Mouse (Mus musculus): Measurements from ENCODE around the gene Rad51b. TPM values are rescaled to one million over a fixed set of nuclear protein-coding genes. Genes with fewer than 3 reads are reported as not detected.

Gene Rad51b
- polyA plus RNA-seq, 1 experiment from 2014 or later, result 6.5 TPM

- WGBS, result 79% methylated on average over 2 of the region's 2 CpGs
- H3K36me3 ChIP-seq (ENCODE audit: control insufficient read depth, insufficient read depth, low read length), result no peaks in the 10 kb centered on the region
- H3K27me3 ChIP-seq (ENCODE audit: control insufficient read depth, insufficient read depth, low read length), result no peaks in the 10 kb centered on the region
- H3K4me2 ChIP-seq (replicated peaks; ENCODE audit: low read depth, low read length), result no peak overlapping the region
- no peak overlapping the region for H3K27ac ChIP-seq (ENCODE audit: low read depth, low read length)
- H3K9ac ChIP-seq (ENCODE audit: low read depth, low read length), result no peak overlapping the region
- no peak for DNase-seq (ENCODE audit: low spot score)
- ATAC-seq (ENCODE audit: low FRiP score), result no peak
- H3K4me3 ChIP-seq (ENCODE audit: low read depth, low read length), result no peak overlapping the region
- peaks cover 4% of the 10 kb centered on the region; the same call in 1 of the 2 replicates for H3K4me1 ChIP-seq (replicated peaks; ENCODE audit: control insufficient read depth, insufficient read depth, low read length)
- H3K9me3 ChIP-seq (ENCODE audit: control insufficient read depth, low read length), result no peaks in the 10 kb centered on the region
Measured at GRCm38 (mm10) chr12:79597786-79598185, 300.7 kb downstream of the Rad51b start.

DNA sequence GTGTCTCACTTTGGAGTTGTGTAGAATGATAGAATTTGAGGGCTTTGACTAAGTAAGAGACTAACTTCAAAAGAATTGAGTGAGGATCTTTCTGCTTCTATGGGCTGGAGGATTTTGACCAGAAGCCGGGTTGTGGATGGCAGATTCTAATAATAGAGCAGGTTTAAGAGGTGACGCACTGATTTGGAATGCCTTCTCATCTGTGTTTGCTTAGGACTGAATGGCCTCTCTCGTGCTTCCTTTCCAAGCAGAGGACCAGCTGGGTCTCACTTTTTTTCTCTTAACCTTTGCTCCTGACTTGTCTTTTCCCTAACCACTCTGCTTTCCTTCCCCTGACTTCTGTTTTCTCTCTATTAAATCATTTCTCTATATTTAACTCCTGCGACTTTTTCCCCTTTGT is 301.4 kb downstream of the Rad51b start:
- Histone ChIP-seq H3K9ac (ENCODE audit: low read depth, low read length) (no peak overlapping the region), H3K4me3 (ENCODE audit: low read depth, low read length) (no peak overlapping the region), H3K27ac (ENCODE audit: low read depth, low read length) (no peak overlapping the region), H3K9me3 (ENCODE audit: control insufficient read depth, low read length) (no peaks in the 10 kb centered on the region), H3K4me1 (replicated peaks; ENCODE audit: control insufficient read depth, insufficient read depth, low read length) (peaks cover 4% of the 10 kb centered on the region; the same call in 1 of the 2 replicates), H3K4me2 (replicated peaks; ENCODE audit: low read depth, low read length) (no peak overlapping the region), H3K36me3 (ENCODE audit: control insufficient read depth, insufficient read depth, low read length) (no peaks in the 10 kb centered on the region), H3K27me3 (ENCODE audit: control insufficient read depth, insufficient read depth, low read length) (no peaks in the 10 kb centered on the region)
- ATAC-seq (ENCODE audit: low FRiP score), result no peak
- 50% methylated on average over 4 of the region's 4 CpGs for WGBS
- DNase-seq (ENCODE audit: low spot score), result no peak

- Histone ChIP-seq H3K4me1 (replicated peaks; ENCODE audit: control insufficient read depth, insufficient read depth, low read length) (peaks cover 4% of the 10 kb centered on the region; the same call in 1 of the 2 replicates), H3K27me3 (ENCODE audit: control insufficient read depth, insufficient read depth, low read length) (no peaks in the 10 kb centered on the region), H3K36me3 (ENCODE audit: control insufficient read depth, insufficient read depth, low read length) (no peaks in the 10 kb centered on the region), H3K27ac (ENCODE audit: low read depth, low read length) (no peak overlapping the region), H3K4me2 (replicated peaks; ENCODE audit: low read depth, low read length) (no peak overlapping the region), H3K9me3 (ENCODE audit: control insufficient read depth, low read length) (no peaks in the 10 kb centered on the region), H3K4me3 (ENCODE audit: low read depth, low read length) (no peak overlapping the region), H3K9ac (ENCODE audit: low read depth, low read length) (no peak overlapping the region)
- ATAC-seq (ENCODE audit: low FRiP score) (no peak), DNase-seq (ENCODE audit: low spot score) (no peak)
- WGBS, result 77% methylated on average over 2 of the region's 2 CpGs
Measured at GRCm38 (mm10) chr12:79598901-79599300, 301.8 kb downstream of the Rad51b start.

DNA sequence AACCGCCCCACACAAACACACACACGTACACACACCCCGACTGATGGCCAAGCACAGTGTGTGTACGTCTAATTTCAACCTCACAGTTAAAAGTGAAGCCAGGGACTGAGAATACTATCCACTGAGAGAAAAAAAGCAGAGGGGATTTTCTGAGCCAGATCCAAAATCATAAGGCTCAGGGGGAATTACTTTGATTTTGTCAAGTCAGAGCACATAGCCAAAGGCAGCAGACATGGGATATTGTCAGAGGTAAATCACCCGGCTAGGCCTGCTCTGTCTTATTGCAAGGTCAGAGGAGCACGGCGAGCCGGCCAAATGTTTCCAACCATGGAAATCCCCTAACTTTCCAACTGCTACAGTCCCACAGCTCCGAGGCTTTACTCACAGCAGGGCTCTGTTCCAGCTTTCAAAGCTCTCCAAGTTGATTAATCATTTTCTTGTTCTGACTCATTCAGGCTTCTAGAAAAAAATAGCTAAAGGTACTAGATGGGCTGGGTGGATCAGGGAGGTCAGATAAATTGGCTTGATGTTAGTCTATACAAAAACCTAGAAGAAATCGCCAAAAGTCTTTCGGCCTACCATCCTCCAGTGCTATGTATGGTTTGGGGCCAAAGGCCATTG is 303.2 kb downstream of the Rad51b start:
- H3K9me3 ChIP-seq (ENCODE audit: control insufficient read depth, low read length), result no peaks in the 10 kb centered on the region
- no peak overlapping the region for H3K27ac ChIP-seq (ENCODE audit: low read depth, low read length)
- H3K36me3 ChIP-seq (ENCODE audit: control insufficient read depth, insufficient read depth, low read length), result no peaks in the 10 kb centered on the region
- H3K4me2 ChIP-seq (replicated peaks; ENCODE audit: low read depth, low read length), result no peak overlapping the region
- WGBS, result 44% methylated on average over 11 of the region's 11 CpGs
- no peak overlapping the region for H3K9ac ChIP-seq (ENCODE audit: low read depth, low read length)
- ATAC-seq (ENCODE audit: low FRiP score) (no peak), DNase-seq (ENCODE audit: low spot score) (no peak)
- H3K4me3 ChIP-seq (ENCODE audit: low read depth, low read length), result no peak overlapping the region
- H3K4me1 ChIP-seq (replicated peaks; ENCODE audit: control insufficient read depth, insufficient read depth, low read length), result peaks cover 4% of the 10 kb centered on the region; the same call in 1 of the 2 replicates
- no peaks in the 10 kb centered on the region for H3K27me3 ChIP-seq (ENCODE audit: control insufficient read depth, insufficient read depth, low read length)

DNA sequence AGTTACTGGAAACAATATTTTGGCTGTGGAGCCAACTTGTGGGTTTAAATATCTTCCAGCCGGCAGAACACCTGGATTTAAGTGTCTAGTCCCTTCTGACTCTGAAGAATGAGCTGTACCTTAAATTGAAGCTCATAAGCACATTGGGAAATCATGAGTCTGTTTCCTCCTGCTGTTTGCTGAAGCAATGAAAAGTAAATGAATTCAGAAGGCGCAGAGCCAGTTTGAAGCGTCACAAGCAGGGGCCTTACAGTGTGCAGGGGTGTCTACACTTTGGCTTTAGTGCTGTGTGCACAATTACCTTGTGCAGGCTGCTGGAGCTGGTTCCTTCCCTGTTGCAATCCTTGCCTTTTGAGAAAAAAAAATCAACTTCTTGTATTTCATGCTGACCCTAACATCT is 305.6 kb downstream of the Rad51b start:
- H3K9me3 ChIP-seq (ENCODE audit: control insufficient read depth, low read length), result no peaks in the 10 kb centered on the region
- H3K4me1 ChIP-seq (replicated peaks; ENCODE audit: control insufficient read depth, insufficient read depth, low read length), result peaks cover 4% of the 10 kb centered on the region; the same call in 1 of the 2 replicates
- 83% methylated on average over 3 of the region's 3 CpGs for WGBS
- H3K4me2 ChIP-seq (replicated peaks; ENCODE audit: low read depth, low read length), result no peak overlapping the region
- H3K36me3 ChIP-seq (ENCODE audit: control insufficient read depth, insufficient read depth, low read length), result no peaks in the 10 kb centered on the region
- no peak for DNase-seq (ENCODE audit: low spot score)
- no peak overlapping the region for H3K27ac ChIP-seq (ENCODE audit: low read depth, low read length)
- H3K9ac ChIP-seq (ENCODE audit: low read depth, low read length), result no peak overlapping the region
- ATAC-seq (ENCODE audit: low FRiP score), result no peak
- H3K27me3 ChIP-seq (ENCODE audit: control insufficient read depth, insufficient read depth, low read length), result no peaks in the 10 kb centered on the region
- no peak overlapping the region for H3K4me3 ChIP-seq (ENCODE audit: low read depth, low read length)

DNA sequence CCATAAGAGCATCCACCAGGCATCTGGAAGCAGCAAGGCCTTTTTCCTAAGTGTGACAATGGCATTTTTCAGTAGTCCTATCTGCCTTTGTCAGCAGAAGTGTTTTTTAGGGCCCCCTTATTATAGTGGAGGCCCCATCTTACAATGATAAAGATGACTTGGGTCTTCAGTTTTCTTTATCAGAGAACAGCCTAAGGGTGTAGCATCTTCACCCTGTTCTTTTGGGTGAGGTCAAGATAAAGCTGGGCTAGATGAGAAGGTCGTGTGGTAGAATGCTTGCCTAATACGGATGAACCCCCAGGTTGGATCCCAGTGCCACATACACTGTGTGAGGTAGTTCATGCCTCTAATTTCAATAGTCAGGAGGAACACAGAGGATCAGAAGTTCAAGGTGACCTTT is 307.8 kb downstream of the Rad51b start:
- H3K9me3 ChIP-seq (ENCODE audit: control insufficient read depth, low read length), result no peaks in the 10 kb centered on the region
- no peak overlapping the region for H3K4me3 ChIP-seq (ENCODE audit: low read depth, low read length)
- no peak for ATAC-seq (ENCODE audit: low FRiP score)
- H3K27ac ChIP-seq (ENCODE audit: low read depth, low read length), result no peak overlapping the region
- H3K4me2 ChIP-seq (replicated peaks; ENCODE audit: low read depth, low read length), result no peak overlapping the region
- H3K4me1 ChIP-seq (replicated peaks; ENCODE audit: control insufficient read depth, insufficient read depth, low read length), result peaks cover 6% of the 10 kb centered on the region; the same call in 1 of the 2 replicates
- WGBS, result 96% methylated on average over 2 of the region's 2 CpGs
- no peaks in the 10 kb centered on the region for H3K36me3 ChIP-seq (ENCODE audit: control insufficient read depth, insufficient read depth, low read length)
- no peak overlapping the region for H3K9ac ChIP-seq (ENCODE audit: low read depth, low read length)
- no peak for DNase-seq (ENCODE audit: low spot score)
- H3K27me3 ChIP-seq (ENCODE audit: control insufficient read depth, insufficient read depth, low read length), result no peaks in the 10 kb centered on the region

GRCm38 (mm10) chr12:79606197-79606631 is 309.1 kb downstream of the Rad51b start:
- no peak overlapping the region for H3K4me2 ChIP-seq (replicated peaks; ENCODE audit: low read depth, low read length)
- DNase-seq (ENCODE audit: low spot score) (no peak), ATAC-seq (ENCODE audit: low FRiP score) (no peak)
- H3K4me3 ChIP-seq (ENCODE audit: low read depth, low read length), result no peak overlapping the region
- 0 out of 2 replicates have a peak, but pooled peaks cover 2% of the 10 kb centered on the region for H3K4me1 ChIP-seq (replicated peaks; ENCODE audit: control insufficient read depth, insufficient read depth, low read length)
- WGBS, result 93% methylated on average over 11 of the region's 11 CpGs
- no peak overlapping the region for H3K9ac ChIP-seq (ENCODE audit: low read depth, low read length)
- H3K9me3 ChIP-seq (ENCODE audit: control insufficient read depth, low read length), result no peaks in the 10 kb centered on the region
- H3K27ac ChIP-seq (ENCODE audit: low read depth, low read length), result no peak overlapping the region
- H3K36me3 ChIP-seq (ENCODE audit: control insufficient read depth, insufficient read depth, low read length), result no peaks in the 10 kb centered on the region
- H3K27me3 ChIP-seq (ENCODE audit: control insufficient read depth, insufficient read depth, low read length), result no peaks in the 10 kb centered on the region

GRCm38 (mm10) chr12:79609399-79610010 is 312.4 kb downstream of the Rad51b start:
- H3K4me3 ChIP-seq (ENCODE audit: low read depth, low read length), result no peak overlapping the region
- WGBS, result 37% methylated on average over 8 of the region's 8 CpGs
- H3K9ac ChIP-seq (ENCODE audit: low read depth, low read length), result no peak overlapping the region
- H3K27me3 ChIP-seq (ENCODE audit: control insufficient read depth, insufficient read depth, low read length), result no peaks in the 10 kb centered on the region
- DNase-seq (ENCODE audit: low spot score) (peak; percentile 56), ATAC-seq (ENCODE audit: low FRiP score) (peak; percentile 82)
- peaks cover 7% of the 10 kb centered on the region; the same call in 1 of the 2 replicates for H3K4me1 ChIP-seq (replicated peaks; ENCODE audit: control insufficient read depth, insufficient read depth, low read length)
- H3K27ac ChIP-seq (ENCODE audit: low read depth, low read length), result no peak overlapping the region
- H3K9me3 ChIP-seq (ENCODE audit: control insufficient read depth, low read length), result no peaks in the 10 kb centered on the region
- H3K4me2 ChIP-seq (replicated peaks; ENCODE audit: low read depth, low read length), result no peak overlapping the region
- H3K36me3 ChIP-seq (ENCODE audit: control insufficient read depth, insufficient read depth, low read length), result no peaks in the 10 kb centered on the region

All from hindbrain, embryonic 11.5 days (tissue).